Mouse (Mus musculus) ES-E14 (cell line): ENCODE measurements around the gene Fbxl15. TPM values are rescaled to one million over a fixed set of nuclear protein-coding genes. Genes with fewer than 3 reads are reported as not detected.
A peak's percentile ranks its signal among the peaks of the same experiment; 100 is the strongest.

Experiments
- DNase-seq: peaks from one replicate; pipeline ENCODE4 v3.0.0-alpha.2; 2013; ENCODE audit warnings: low read depth, low spot score
- H3K27ac ChIP-seq: 2 replicates; pipeline ENCODE4 v1.5.1; 2012; ENCODE audit warnings: low read depth, mild to moderate bottlenecking, low read length, moderate library complexity, mixed read lengths; ENCODE audit not compliant: poor library complexity, insufficient read depth, severe bottlenecking
- H3K36me3 ChIP-seq: 2 replicates; pipeline ENCODE4 v1.6.1; 2012; ENCODE audit warnings: mild to moderate bottlenecking, low read length, moderate library complexity, mixed read lengths; ENCODE audit not compliant: control insufficient read depth, poor library complexity, insufficient read depth, severe bottlenecking
- H3K4me1 ChIP-seq, 2 experiments: fragments of 150-350 bp in 1 of 2; sonication (generic) in 1 of 2; 2 replicates each; pipeline ENCODE4 v1.6.1; 2012; ENCODE audit warnings: low read length in 2 of 2, mild to moderate bottlenecking in 1 of 2, mixed read lengths in 1 of 2; ENCODE audit not compliant: control insufficient read depth in 2 of 2, insufficient read depth in 2 of 2, poor library complexity in 1 of 2
- H3K4me3 ChIP-seq, 2 experiments: fragments of 150-350 bp in 1 of 2; sonication (generic) in 1 of 2; 2 replicates each; pipeline ENCODE4 v1.5.1; 2012; ENCODE audit warnings: low read length in 2 of 2, low read depth in 1 of 2, mild to moderate bottlenecking in 1 of 2, mixed read lengths in 1 of 2; ENCODE audit not compliant: insufficient read depth in 1 of 2, poor library complexity in 1 of 2, severe bottlenecking in 1 of 2
- H3K9ac ChIP-seq: 2 replicates; pipeline ENCODE4 v1.6.1; 2012; ENCODE audit warnings: low read depth, mild to moderate bottlenecking, low read length, mixed read lengths; ENCODE audit not compliant: poor library complexity, insufficient read depth, severe bottlenecking
- H3K9me3 ChIP-seq: fragments of 150-350 bp; sonication (generic); 2 replicates; pipeline ENCODE4 v1.6.1; 2012; ENCODE audit warnings: low read depth, mild to moderate bottlenecking, low read length; ENCODE audit not compliant: control insufficient read depth, insufficient read depth
- CHD2 ChIP-seq: IDR thresholded peaks from 2 replicates; pipeline ENCODE4 v1.6.1; 2014; ENCODE audit warnings: mild to moderate bottlenecking, low read depth, low read length, inconsistent platforms
- HCFC1 ChIP-seq: IDR thresholded peaks from 2 replicates; pipeline ENCODE4 v1.6.1; 2012; ENCODE audit warnings: low read length, inconsistent platforms, borderline replicate concordance; ENCODE audit not compliant: insufficient read depth
- MAFK ChIP-seq: IDR thresholded peaks from 2 replicates; pipeline ENCODE4 v1.6.1; 2014; ENCODE audit warnings: mild to moderate bottlenecking, low read depth, low read length, inconsistent platforms; ENCODE audit not compliant: insufficient read depth
- ZC3H11A ChIP-seq: IDR thresholded peaks from 2 replicates; pipeline ENCODE4 v1.6.1; 2012; ENCODE audit warnings: low read depth, mild to moderate bottlenecking, inconsistent platforms, low read length, borderline replicate concordance
- ZNF384 ChIP-seq: IDR thresholded peaks from 2 replicates; pipeline ENCODE4 v1.6.1; 2012; ENCODE audit warnings: low read depth, low read length, inconsistent platforms
- in situ Hi-C, 2 experiments: fragments of 600-800 bp; cut with MboI; formaldehyde crosslinking; loops; one replicate each; pipeline ENCODE4 v1.15.1; 2025; ENCODE audit warnings: low sequenced_read_pairs in 2 of 2, inconsistent platforms in 1 of 2; ENCODE audit not compliant: unreplicated experiment in 2 of 2
- total RNA-seq: library from RNA; depleted of rRNA; stranded (reverse); fragments of 300-350 nt; gene quantifications from 2 replicates; pipeline ENCODE4 v1.2.3, GENCODE M21; 2012

Fbxl15 gene
- total RNA-seq, 1 experiment, result 7.9 TPM

- peaks cover 3 to 8% of the 10 kb centered on the region in 2 experiments; a peak in 2 of 4 replicates for H3K4me1 ChIP-seq
- peak overlapping the region; percentile 87 to 99 for H3K4me3 ChIP-seq
- H3K9ac ChIP-seq, result no peak overlapping the region
- DNase-seq, result no peak
- TF ChIP-seq HCFC1, result no peak
- no peak for TF ChIP-seq ZC3H11A
- TF ChIP-seq ZNF384, result no peak
- no peak for TF ChIP-seq MAFK
- no peak for TF ChIP-seq CHD2
- no peaks in the 10 kb centered on the region for H3K9me3 ChIP-seq
- peaks cover 12% of the 10 kb centered on the region; the same call in 1 of the 2 replicates for H3K36me3 ChIP-seq
- no peak overlapping the region for H3K27ac ChIP-seq
- in situ Hi-C loops, result no loop called here
Observed at GRCm38 (mm10) chr19:46327531-46328064, 386 bp upstream of the Fbxl15 start.

- Histone ChIP-seq H3K9me3 (no peaks in the 10 kb centered on the region), H3K36me3 (peaks cover 12% of the 10 kb centered on the region; the same call in 1 of the 2 replicates), H3K27ac (no peak overlapping the region), H3K9ac (peak overlapping the region; percentile 86), H3K4me3 (peak overlapping the region; percentile 87 to 99), H3K4me1 (peaks cover 3 to 8% of the 10 kb centered on the region in 2 experiments; a peak in 2 of 4 replicates)
- in situ Hi-C loops, result no loop called here
- TF ChIP-seq ZC3H11A (no peak), MAFK (no peak), ZNF384 (no peak), HCFC1 (no peak), CHD2 (no peak)
- DNase-seq, result no peak
Observed at GRCm38 (mm10) chr19:46329031-46329641, 1.2 kb downstream of the Fbxl15 start.

GRCm38 (mm10) chr19:46329951-46330350 lies 2.0 kb downstream of the Fbxl15 start:
- TF ChIP-seq ZNF384, result no peak
- TF ChIP-seq MAFK, result no peak
- TF ChIP-seq CHD2, result no peak
- 0 out of 2 replicates have a peak, but pooled peaks have one; percentile 33 for TF ChIP-seq HCFC1
- TF ChIP-seq ZC3H11A, result 0 out of 2 replicates have a peak, but pooled peaks have one; percentile 10
- Histone ChIP-seq H3K27ac (no peak overlapping the region), H3K36me3 (peaks cover 12% of the 10 kb centered on the region; the same call in 1 of the 2 replicates), H3K9ac (no peak overlapping the region), H3K4me1 (peaks cover 3 to 8% of the 10 kb centered on the region in 2 experiments; a peak in 2 of 4 replicates), H3K9me3 (no peaks in the 10 kb centered on the region), H3K4me3 (peak overlapping the region in 1 of 2 experiments; percentile 99; a peak in 2 of 4 replicates)
- DNase-seq, result no peak
- in situ Hi-C loops, result no loop called here

- peaks cover 12% of the 10 kb centered on the region; the same call in 1 of the 2 replicates for H3K36me3 ChIP-seq
- H3K27ac ChIP-seq, result no peak overlapping the region
- in situ Hi-C loops, result no loop called here
- no peak overlapping the region for H3K4me3 ChIP-seq
- H3K9ac ChIP-seq, result no peak overlapping the region
- no peaks in the 10 kb centered on the region for H3K9me3 ChIP-seq
- no peak for TF ChIP-seq ZC3H11A
- no peak for TF ChIP-seq MAFK
- no peak for TF ChIP-seq HCFC1
- TF ChIP-seq CHD2, result no peak
- no peak for TF ChIP-seq ZNF384
- DNase-seq, result no peak
- peaks cover 3 to 8% of the 10 kb centered on the region in 2 experiments; a peak in 2 of 4 replicates for H3K4me1 ChIP-seq
Observed at GRCm38 (mm10) chr19:46330696-46331095, 2.7 kb downstream of the Fbxl15 start.

- DNase-seq, result no peak
- H3K4me1 ChIP-seq, result peaks cover 3 to 7% of the 10 kb centered on the region in 2 experiments; a peak in 2 of 4 replicates
- no peak overlapping the region for H3K9ac ChIP-seq
- H3K36me3 ChIP-seq, result peaks cover 12% of the 10 kb centered on the region; the same call in 1 of the 2 replicates
- no peaks in the 10 kb centered on the region for H3K9me3 ChIP-seq
- no peak overlapping the region for H3K27ac ChIP-seq
- TF ChIP-seq CHD2 (no peak), ZNF384 (no peak), MAFK (no peak), ZC3H11A (no peak), HCFC1 (no peak)
- in situ Hi-C loops, result no loop called here
- no peak overlapping the region for H3K4me3 ChIP-seq
Observed at GRCm38 (mm10) chr19:46331326-46331725, 3.3 kb downstream of the Fbxl15 start.
